Mouse (Mus musculus): ENCODE data around the gene Shb. TPM values are rescaled to one million over a fixed set of nuclear protein-coding genes. Genes with fewer than 3 reads are reported as not detected.
"Not testable (repeated sequence)": the region's sequence is repeated elsewhere in the genome, so short reads cannot be mapped to it uniquely, and the experiment has no call there.

Shb gene
- polyA plus RNA-seq, 1 experiment from 2014 or later: 2.5 TPM

DNA sequence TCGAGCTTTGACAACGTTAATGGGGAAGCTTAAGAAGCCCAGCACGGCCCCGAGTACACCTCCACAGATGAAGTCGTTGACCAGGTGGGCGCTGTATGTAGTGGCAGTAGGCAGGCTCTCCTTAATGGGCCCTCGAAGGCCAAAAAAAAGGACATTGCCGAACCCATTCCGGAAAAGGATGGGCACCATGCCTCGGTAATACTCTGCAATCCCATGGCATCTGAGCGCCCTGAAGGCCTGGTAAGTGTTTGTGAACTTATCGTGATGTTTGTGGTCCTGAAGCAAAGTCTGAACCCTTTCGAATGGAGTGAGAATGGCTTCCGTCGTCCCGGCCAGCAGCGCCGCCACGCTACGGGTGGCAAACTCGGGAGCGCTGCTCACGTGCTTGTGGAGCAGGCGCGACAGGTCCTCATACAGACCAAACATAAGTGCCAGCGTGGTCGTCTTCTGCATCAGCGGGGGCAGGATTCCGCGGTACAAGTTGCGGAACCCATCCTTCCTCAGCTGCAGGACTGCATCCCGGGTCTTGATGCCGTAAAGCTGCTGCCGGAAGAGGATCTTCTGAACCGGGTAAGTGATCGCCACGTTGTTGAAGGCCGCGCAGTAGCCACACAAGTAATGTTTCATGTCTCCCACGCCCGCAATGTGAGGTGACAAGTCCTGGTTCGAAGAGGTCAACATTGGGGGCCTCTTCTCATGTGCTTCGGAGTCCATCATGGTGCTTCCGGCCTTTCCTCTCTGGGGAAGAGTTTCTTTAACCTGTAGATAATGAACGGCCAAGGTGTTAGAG lies 132.7 kb downstream of the Shb start:
- DNase-seq (no peak), ATAC-seq (no peak)
- Histone ChIP-seq H3K4me3 (ENCODE audit: low read depth, low read length) (no peak overlapping the region), H3K27me3 (ENCODE audit: insufficient read depth, low read length) (no peaks in the 10 kb centered on the region), H3K36me3 (replicated peaks; ENCODE audit: insufficient read depth, low read length) (peaks cover 66% of the 10 kb centered on the region), H3K9ac (replicated peaks) (no peak overlapping the region), H3K4me2 (ENCODE audit: low read depth, low read length) (no peak overlapping the region), H3K4me1 (ENCODE audit: insufficient read depth) (peaks cover 7% of the 10 kb centered on the region), H3K27ac (ENCODE audit: low read depth) (no peak overlapping the region), H3K9me3 (ENCODE audit: low read length) (no peaks in the 10 kb centered on the region)
- TF ChIP-seq EP300 (IDR thresholded peaks at IDR 0.05; ENCODE audit: low read depth): no peak
- no peak for TF ChIP-seq CTCF (IDR thresholded peaks at IDR 0.05; ENCODE audit: low read depth)
- WGBS (ENCODE audit: insufficient replicate concordance): 94% methylated on average over 45 of the region's 45 CpGs

DNA sequence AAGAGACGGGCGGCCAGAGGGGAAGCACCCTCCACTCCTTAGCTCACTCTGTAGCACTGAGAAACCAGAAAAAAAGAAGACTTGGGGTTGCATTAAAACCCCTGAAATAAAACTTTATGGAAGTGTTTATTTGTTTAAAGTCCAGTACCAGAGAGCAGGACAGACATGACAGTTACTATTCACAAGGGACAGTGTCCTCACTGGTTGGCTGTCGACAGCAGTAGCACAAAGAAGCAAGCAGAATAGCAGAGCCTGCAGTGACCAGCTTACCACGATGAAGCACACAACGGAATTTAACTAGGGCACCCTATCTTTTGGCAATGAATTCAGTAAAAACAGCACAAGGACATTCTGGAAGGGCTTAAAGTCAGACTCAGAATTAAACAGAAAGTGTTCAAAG lies 134.0 kb downstream of the Shb start:
- not testable (repeated sequence) for H3K27ac ChIP-seq (ENCODE audit: low read depth); DNase-seq; H3K4me1 ChIP-seq (ENCODE audit: insufficient read depth); H3K4me3 ChIP-seq (ENCODE audit: low read depth, low read length); ATAC-seq; H3K4me2 ChIP-seq (ENCODE audit: low read depth, low read length); H3K9me3 ChIP-seq (ENCODE audit: low read length); H3K9ac ChIP-seq (replicated peaks); H3K27me3 ChIP-seq (ENCODE audit: insufficient read depth, low read length)
- peaks cover 54% of the 10 kb centered on the region for H3K36me3 ChIP-seq (replicated peaks; ENCODE audit: insufficient read depth, low read length)
- 72% methylated on average over 5 of the region's 5 CpGs for WGBS (ENCODE audit: insufficient replicate concordance)

DNA sequence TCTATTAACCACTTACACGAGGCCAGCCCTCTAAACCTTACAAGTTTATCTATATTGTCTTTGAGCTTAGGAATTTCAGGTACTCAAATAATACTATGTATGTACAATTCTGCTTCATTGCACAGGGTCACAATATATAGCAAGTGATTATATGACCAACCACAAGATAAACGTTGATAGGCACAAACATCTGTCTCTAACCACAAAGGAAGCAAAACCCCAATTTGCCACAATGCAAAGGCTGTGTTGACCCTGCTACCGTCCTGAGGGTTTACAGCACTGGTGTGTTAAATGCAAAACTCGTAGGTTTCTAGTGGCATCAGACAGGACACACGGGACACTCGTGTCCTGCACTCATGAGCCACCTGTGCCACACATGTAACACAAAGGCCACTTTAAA lies 136.1 kb downstream of the Shb start:
- H3K36me3 ChIP-seq (replicated peaks; ENCODE audit: insufficient read depth, low read length): peaks cover 43% of the 10 kb centered on the region
- H3K9ac ChIP-seq (replicated peaks): not testable (repeated sequence)

DNA sequence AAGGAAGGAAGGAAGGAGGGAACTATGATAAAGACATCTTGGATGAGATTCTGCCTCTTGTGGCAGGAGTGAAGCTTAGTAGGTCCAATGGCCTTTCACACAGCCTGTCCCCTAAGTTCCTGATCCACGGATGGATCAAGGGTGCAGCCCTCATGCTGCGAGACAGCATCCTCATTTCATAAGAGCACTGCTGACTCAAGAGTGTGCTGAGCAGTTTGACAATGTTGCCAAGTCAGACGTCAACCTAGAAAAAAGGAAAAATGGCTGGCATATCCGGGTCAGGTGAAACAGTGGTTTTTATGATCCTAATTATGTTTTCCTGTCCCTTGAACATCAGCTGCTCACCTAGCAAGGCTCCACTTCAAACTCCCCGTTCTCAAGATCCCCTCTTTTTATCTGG lies 138.6 kb downstream of the Shb start:
- Histone ChIP-seq H3K9ac (replicated peaks) (no peak overlapping the region), H3K36me3 (replicated peaks; ENCODE audit: insufficient read depth, low read length) (peaks cover 18% of the 10 kb centered on the region)
- WGBS (ENCODE audit: insufficient replicate concordance): 64% methylated on average over 5 of the region's 5 CpGs

More for the DNA sequence above, 136.1 kb downstream of the Shb start:
- DNase-seq; H3K27me3 ChIP-seq (ENCODE audit: insufficient read depth, low read length); H3K4me1 ChIP-seq (ENCODE audit: insufficient read depth); H3K9me3 ChIP-seq (ENCODE audit: low read length); ATAC-seq; H3K4me3 ChIP-seq (ENCODE audit: low read depth, low read length); H3K4me2 ChIP-seq (ENCODE audit: low read depth, low read length): not testable (repeated sequence)
- WGBS (ENCODE audit: insufficient replicate concordance): 34% methylated on average over 6 of the region's 6 CpGs
- peak overlapping the region; percentile 51; the same call in 1 of the 2 replicates for H3K27ac ChIP-seq (ENCODE audit: low read depth)

DNA sequence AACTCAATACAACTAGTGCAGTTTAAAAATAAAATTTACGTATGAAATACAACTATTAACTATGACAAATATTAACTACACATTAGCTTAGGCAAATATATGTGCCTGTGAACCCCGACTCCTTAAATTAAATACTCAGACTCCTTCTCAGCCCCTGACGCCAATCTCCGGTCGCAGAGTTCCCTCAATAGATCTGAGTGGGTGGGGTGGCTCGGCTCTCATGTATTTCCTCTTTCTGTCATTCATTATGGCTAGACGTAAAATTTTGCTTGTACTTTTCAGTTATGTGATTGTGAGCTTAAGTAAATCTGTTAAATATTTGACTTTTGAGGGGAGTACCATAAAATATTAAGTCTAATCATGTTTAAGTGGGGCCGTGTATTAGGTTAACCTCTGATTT lies 139.3 kb downstream of the Shb start:
- H3K9me3 ChIP-seq (ENCODE audit: low read length): no peaks in the 10 kb centered on the region
- no peak overlapping the region for H3K4me3 ChIP-seq (ENCODE audit: low read depth, low read length)
- H3K9ac ChIP-seq (replicated peaks): no peak overlapping the region
- no peaks in the 10 kb centered on the region; the same call in 1 of the 2 replicates for H3K4me1 ChIP-seq (ENCODE audit: insufficient read depth)
- no peak overlapping the region for H3K27ac ChIP-seq (ENCODE audit: low read depth)
- ATAC-seq (no peak), DNase-seq (no peak)
- TF ChIP-seq EP300 (IDR thresholded peaks at IDR 0.05; ENCODE audit: low read depth) (no peak), CTCF (IDR thresholded peaks at IDR 0.05; ENCODE audit: low read depth) (no peak)
- H3K4me2 ChIP-seq (ENCODE audit: low read depth, low read length): no peak overlapping the region
- H3K36me3 ChIP-seq (replicated peaks; ENCODE audit: insufficient read depth, low read length): peaks cover 11% of the 10 kb centered on the region
- 34% methylated on average over 8 of the region's 8 CpGs for WGBS (ENCODE audit: insufficient replicate concordance)
- no peaks in the 10 kb centered on the region for H3K27me3 ChIP-seq (ENCODE audit: insufficient read depth, low read length)

More for the DNA sequence above, 138.6 kb downstream of the Shb start:
- no peak for DNase-seq
- Histone ChIP-seq H3K27me3 (ENCODE audit: insufficient read depth, low read length) (no peaks in the 10 kb centered on the region), H3K4me2 (ENCODE audit: low read depth, low read length) (no peak overlapping the region), H3K9me3 (ENCODE audit: low read length) (no peaks in the 10 kb centered on the region), H3K27ac (ENCODE audit: low read depth) (no peak overlapping the region), H3K4me3 (ENCODE audit: low read depth, low read length) (no peak overlapping the region), H3K4me1 (ENCODE audit: insufficient read depth) (no peaks in the 10 kb centered on the region; the same call in 1 of the 2 replicates)
- TF ChIP-seq EP300 (IDR thresholded peaks at IDR 0.05; ENCODE audit: low read depth): no peak
- TF ChIP-seq CTCF (IDR thresholded peaks at IDR 0.05; ENCODE audit: low read depth): no peak
- no peak for ATAC-seq

DNA sequence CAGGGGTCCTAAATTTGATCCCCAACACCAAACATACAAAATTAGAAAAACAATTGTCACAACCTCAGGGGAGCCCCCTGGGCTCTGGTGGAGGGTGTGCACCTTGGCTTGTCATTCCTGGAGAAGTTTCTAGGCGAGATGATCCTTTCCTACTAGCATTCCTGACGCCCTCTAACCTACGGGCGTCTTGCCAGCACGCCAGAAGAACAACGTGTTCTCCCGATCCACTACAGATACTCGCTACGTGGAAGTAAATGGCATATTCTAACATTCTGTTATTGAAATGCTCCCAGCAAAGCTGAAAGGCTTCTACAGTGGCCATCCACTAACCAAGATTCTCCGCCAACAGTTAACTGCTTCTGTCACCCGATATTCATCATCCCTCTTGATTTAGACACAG lies 139.7 kb downstream of the Shb start:
- DNase-seq: no peak
- 57% methylated on average over 11 of the region's 11 CpGs for WGBS (ENCODE audit: insufficient replicate concordance)
- TF ChIP-seq CTCF (IDR thresholded peaks at IDR 0.05; ENCODE audit: low read depth) (no peak), EP300 (IDR thresholded peaks at IDR 0.05; ENCODE audit: low read depth) (no peak)

More for the DNA sequence above, 139.7 kb downstream of the Shb start:
- no peak overlapping the region for H3K4me2 ChIP-seq (ENCODE audit: low read depth, low read length)
- no peak overlapping the region for H3K27ac ChIP-seq (ENCODE audit: low read depth)
- H3K9ac ChIP-seq (replicated peaks): no peak overlapping the region
- peaks cover 7% of the 10 kb centered on the region; the same call in 1 of the 2 replicates for H3K36me3 ChIP-seq (replicated peaks; ENCODE audit: insufficient read depth, low read length)
- H3K4me3 ChIP-seq (ENCODE audit: low read depth, low read length): no peak overlapping the region
- H3K9me3 ChIP-seq (ENCODE audit: low read length): no peaks in the 10 kb centered on the region
- no peak for ATAC-seq
- no peaks in the 10 kb centered on the region; the same call in 1 of the 2 replicates for H3K4me1 ChIP-seq (ENCODE audit: insufficient read depth)
- H3K27me3 ChIP-seq (ENCODE audit: insufficient read depth, low read length): no peaks in the 10 kb centered on the region

All from liver, postnatal 0 days (tissue).